Mouse (Mus musculus) urinary bladder, postnatal 25 days (tissue): Measurements from ENCODE around the gene Dpep2nb.

Experiments
- DNase-seq: peaks from one replicate; pipeline ENCODE4 v3.0.0; 2022; ENCODE audit warnings: low spot score

Gene Dpep2nb

DNA sequence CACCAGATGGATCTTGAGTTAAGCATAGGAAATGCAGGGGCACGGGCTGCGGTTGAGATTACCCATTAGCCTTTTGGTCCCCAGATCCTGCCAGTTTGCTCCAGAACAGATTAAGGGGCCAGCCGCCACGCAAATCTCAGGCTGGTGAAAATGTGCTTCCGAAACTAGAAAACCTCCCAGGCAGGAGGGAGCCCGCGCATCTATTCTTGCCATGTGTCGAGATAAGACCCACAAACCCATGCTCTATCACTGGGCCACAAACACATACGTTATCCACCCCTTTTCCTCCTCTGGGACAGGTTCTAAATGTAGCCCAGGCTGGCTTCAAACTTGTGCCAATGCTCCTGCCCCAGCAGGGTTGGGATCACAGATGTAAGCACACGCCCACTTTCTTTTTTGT, 44.2 kb downstream of the Dpep2nb start:
- DNase-seq: no peak

- DNase-seq: no peak
Observed at GRCm38 (mm10) chr8:105961101-105961500, 44.7 kb downstream of the Dpep2nb start.

DNA sequence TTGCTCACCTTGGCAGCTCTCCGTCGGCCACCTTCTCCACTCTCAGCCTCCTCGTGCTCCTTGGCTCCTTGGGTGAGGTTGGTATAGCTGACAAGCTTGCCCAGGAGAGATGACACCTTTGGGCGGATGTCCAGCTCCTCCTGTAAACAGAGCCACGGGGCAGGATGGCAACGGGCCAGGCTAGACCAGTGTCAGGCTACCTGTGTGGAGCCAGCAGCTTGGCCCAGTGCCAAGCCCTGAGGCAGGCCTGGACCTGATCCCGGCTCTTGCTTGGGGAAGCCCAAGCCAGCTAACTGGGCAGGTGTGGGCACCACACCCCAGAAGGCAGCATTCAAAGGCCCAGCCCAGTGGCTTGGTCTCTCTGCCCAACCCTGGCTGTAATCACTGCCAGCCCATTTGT, 46.4 kb downstream of the Dpep2nb start:
- peak; percentile 76 for DNase-seq

GRCm38 (mm10) chr8:105957813-105958212, 48.0 kb downstream of the Dpep2nb start:
- no peak for DNase-seq

- DNase-seq: no peak
Observed at GRCm38 (mm10) chr8:105956556-105956955, 49.2 kb downstream of the Dpep2nb start.

DNA sequence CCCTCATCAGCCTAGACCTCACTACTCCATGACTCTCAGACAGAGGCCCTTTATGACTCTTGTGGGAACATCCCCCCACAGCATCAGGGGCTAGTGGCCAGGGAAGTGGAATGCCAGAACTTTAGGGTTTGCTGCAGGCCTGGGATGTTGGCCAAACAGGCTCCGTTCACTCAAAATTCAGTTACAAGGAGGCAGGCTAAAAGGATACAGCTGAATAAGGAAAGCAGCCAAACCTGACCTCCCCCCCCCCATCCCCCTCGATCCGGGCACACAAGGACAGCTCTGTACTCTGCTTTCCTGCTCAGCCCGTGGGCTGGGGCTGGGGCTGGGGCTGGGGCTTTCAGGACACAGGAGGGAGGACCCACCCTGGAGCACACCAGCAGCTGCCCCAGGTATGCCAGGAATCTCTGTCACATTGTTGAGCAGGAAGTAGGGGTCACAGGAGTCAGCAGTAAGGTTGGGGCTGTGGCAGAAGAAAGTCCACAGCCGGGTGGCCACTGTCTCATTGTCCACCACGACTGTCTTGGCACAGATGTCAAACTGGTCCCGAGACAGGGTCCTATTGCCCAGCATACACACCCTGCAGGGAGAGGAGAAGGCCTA, 54.6 kb downstream of the Dpep2nb start:
- DNase-seq: no peak

- no peak for DNase-seq
Observed at GRCm38 (mm10) chr8:105949350-105949749, 56.4 kb downstream of the Dpep2nb start.
